Mouse (Mus musculus) spleen, adult 2 months (tissue): ENCODE data around the gene Spata32.

Source experiments
- CTCF ChIP-seq: fragments of 200-500 bp; IDR thresholded peaks from 2 replicates; pipeline ENCODE4 v1.5.1; 2011; ENCODE audit warnings: mild to moderate bottlenecking, inconsistent platforms; ENCODE audit not compliant: insufficient read depth, insufficient read length, insufficient replicate concordance; ENCODE audit errors: extremely low read depth
- POLR2A ChIP-seq: fragments of 200-500 bp; IDR thresholded peaks from 2 replicates; pipeline ENCODE4 v1.6.1; 2011; ENCODE audit warnings: low read depth, low read length, inconsistent platforms

DNA sequence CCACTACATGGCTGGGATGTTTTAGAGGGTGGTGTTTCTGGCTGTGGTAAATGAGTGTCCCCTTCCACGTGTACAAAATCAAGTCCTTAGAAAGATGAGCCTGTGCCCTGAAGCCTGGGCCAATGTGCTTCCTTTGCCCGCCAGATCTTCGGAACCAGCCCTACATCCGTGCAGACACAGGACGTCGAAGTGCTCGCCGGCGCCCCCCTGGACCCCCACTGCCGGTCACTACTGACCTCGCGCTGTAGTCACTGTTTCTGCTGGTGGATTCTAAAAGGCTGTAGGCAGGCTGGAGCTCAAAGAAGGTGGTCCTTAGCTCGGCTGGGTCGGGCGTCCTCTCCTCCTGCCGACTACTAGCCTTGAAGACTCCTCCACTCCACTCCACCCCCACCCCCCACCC, 19.9 kb downstream of the Spata32 start:
- TF ChIP-seq POLR2A: no peak
- TF ChIP-seq CTCF: no peak
